Mouse (Mus musculus): ENCODE results near the gene Rpp30. TPM values are rescaled to one million over a fixed set of nuclear protein-coding genes. Genes with fewer than 3 reads are reported as not detected.
A peak's percentile ranks its signal among the peaks of the same experiment; 100 is the strongest.

Gene Rpp30
- 10 to 100 TPM; 12.7 to 16.2 (median 15.0) TPM for total RNA-seq (2022)

DNA sequence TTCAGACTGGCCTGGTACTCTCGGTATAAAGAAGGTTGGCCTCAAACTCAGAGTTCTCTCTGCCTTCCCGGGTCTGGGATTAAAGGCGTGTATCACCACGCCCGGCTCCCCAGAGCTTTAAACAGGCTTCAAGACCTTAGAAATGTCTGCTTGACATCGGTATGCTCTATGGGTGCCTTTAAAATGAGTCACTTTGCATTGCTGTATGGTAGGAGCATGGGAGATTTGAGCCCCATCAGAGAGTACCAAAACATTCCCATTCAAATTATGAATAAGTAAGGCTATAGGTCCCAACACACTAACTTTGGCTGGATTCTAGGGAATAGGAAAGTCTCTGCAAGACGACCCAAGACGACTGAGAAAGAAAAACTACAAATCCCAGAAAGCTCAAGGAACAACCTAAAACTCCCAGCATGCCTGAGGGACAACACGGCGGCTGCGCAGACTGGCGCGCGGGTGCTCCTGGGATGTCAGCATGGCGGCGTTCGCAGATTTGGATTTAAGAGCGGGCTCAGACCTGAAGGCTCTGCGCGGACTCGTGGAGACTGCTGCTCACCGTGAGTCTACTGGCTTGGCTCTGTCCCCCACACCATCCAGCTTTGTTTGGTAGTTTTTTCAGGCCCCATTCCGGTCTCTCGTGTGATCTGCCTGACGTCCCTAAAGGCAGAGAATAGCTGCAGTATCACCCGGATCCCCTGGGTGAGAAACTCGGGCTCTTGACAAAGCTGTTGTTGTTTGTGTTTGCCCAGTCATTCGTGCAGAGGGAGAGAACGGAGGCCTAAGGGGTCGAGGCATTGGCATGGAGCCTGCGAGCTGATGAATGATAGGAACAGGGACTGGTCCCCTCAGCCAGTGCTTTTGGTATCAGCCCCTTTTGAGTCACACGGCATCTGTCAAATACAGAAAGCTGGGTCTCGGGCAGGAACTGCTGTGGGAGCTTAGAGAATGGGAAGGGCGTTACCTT, at the start of gene Rpp30:
Rpp30 (plus strand) TSS at position 455 of the 964 bp plus-strand sequence.
- peak; percentile 85 for DNase-seq (ENCODE audit: low spot score)

- no peak for DNase-seq (ENCODE audit: low spot score)
Observed at GRCm38 (mm10) chr19:36046046-36046445, 37.5 kb upstream of the Rpp30 start.

- no peak for DNase-seq (ENCODE audit: low spot score)
Observed at GRCm38 (mm10) chr19:36056502-36057221, 26.9 kb upstream of the Rpp30 start.

DNA sequence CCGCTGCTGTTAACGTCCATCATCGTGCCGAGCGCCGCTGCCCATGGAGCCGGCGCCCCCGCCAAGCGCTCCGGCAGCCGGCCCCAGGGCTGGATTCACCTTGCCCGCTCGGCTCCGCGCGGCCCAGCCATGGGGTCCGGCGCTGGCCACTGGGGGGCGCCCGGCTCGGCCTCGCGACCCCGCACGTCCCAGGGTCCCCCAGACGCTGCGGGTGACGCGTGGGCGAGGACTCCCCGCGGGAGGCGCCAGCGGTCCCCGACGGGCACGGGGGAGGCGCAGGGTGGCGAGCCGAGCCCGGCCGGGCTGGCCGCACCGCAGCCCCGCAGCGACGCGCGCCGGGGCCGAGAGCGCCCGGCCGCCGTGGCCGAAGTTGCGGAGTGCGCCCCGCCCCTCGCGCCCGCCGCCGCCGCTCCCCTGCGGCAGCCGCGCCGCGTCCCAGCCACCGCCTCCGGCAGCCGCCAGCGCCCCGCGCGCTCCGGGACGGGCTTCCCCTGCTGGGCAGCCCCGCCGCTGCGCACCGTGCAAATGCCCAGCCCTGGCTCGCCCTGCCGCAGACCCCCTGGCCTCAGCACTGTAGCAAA, 26.2 kb upstream of the Rpp30 start, which contains the start of gene Htr7:
Htr7 (minus strand) TSS at position 277 of the 581 bp plus-strand sequence.
- no peak for DNase-seq (ENCODE audit: low spot score)

DNA sequence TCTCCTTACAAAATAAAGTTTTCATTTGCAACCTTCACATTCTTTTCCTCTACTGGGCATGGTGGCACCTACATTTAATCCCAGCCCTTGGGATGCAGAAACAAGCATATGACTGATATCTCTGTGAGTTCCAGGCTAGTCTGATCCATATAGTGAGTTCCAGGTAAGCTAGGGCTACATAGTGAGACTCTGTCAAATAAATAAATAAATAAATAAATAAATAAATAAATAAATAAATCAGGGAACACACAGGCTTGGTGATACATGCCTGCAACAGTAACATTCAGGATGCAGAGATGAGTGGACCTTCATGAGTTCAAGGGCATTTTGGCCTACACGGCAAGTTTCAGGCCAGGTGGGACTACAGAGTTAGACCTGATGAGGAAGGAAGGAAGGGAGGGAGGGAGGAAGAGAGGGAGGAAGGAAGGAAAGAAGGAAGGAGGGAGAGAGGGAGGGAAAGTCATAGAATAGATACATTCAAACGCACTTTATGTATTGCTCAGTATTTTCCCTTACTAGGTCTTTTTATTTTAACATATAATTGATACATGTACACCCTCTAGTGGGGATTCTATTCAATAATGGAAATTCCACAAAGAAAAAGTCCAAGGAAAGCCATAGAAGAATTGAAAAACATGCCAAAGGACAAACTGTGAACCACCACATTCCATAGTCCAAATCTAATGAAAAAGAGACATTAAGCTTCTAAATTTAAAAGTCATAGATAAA, 20.6 kb upstream of the Rpp30 start:
- DNase-seq (ENCODE audit: low spot score): no peak

DNA sequence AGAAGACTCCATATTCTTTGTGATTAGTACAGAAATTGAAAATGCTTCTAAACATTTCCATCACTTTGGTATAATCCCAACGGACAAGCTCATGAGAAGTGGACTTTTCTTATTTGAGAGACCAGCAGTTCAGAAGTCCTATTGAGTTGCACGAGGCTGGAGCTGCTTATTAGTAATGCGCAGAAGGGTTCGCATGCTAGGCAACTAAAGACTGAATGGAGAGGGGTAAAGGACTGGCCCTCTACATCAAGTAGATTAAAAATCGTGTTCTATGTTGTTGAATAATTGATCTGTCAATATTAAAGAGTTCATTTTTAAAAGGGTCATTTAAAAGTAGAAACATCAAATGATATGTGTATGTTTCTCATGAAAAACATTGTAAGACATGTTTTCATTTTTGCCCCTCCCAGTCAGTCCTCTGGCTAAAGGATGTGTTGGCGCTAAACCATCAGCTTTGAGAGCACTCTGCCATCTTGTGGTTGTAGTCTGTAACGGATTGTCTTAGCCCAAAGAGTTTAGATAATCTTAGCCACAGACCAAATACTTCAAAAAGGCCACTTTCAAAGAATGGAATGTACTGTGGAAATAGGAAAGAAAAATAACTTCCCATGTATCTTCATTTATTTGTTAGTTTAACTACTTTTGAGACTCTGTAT, 782 bp upstream of the Rpp30 start:
- DNase-seq (ENCODE audit: low spot score): peak; percentile 55

DNA sequence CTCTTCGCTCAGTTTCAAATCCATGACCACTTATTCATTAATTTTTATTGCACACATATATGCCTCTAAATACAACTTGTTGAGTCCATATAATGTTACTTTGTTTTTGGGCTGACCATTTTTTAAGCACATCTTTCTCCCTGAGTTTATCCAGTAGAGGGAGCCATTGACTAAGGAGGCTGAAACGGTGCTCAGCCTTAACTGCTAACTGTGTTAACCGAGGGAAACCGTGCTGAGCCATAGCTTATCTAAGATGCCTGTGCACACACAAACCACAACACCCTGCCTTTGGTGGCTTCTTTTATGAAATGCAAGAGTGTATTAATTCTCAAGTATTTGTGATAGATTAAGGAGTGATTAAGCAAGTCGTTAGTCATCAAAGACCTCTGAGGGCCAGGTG, 7.3 kb downstream of the Rpp30 start:
- DNase-seq (ENCODE audit: low spot score): peak; percentile 13

GRCm38 (mm10) chr19:36097194-36097593, 13.7 kb downstream of the Rpp30 start:
- DNase-seq (ENCODE audit: low spot score): no peak

DNA sequence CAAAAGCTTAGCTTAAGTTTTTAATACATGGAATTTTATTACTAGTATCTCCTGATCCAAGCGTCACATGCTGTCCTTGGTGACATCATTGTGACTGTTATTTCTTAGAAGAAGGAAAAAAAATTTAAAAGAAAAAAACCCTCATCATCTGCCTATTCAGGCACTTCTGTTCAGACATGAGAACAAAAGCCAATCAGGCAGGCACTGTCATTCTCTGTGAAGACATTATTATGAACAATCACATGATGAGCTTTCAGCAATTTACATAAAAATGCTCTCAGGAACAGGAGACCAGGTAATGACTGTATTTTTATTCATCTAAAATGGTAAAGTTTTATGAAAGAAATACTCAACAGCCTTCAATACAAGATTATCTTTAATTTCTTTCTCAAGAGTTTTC, 14.7 kb downstream of the Rpp30 start:
- DNase-seq (ENCODE audit: low spot score): no peak

DNA sequence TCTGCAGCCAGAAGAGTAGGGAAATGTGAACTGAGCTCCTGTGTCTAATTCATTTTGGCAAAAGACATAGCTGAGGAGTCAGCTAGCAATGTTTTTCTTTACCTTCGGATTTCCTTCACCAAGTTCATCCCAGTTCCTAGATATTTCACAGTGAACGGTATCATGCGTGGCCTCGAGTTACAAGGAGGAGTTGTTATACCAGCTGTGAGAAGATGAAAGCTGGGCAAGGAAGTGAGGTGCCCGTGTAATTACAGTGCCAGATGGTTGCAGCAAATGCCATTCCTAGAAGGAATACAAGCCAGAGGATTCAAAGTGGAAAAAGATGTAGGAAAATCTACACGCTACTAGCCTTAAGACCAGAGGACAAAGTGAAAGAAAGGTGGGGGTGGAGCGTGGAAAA, 15.4 kb downstream of the Rpp30 start:
- DNase-seq (ENCODE audit: low spot score): no peak

DNA sequence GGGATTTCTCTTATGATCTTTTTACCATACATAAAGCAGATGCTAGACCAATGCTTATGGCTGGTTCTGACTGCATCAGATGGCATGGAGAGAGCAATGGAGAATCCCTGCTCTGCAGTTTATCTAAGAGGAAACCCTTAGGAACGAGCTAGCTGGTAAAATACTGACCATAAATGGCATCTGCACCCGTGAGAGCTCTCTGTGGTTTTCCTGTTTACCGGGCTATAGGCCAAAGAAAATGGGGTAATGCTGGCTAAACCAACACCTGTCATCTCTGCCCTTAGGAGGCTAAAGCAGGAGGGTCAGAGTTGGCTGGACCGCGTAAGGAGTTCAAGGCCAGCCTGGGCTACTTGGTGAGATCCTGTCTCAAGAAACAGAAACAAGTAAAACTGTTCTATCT, 20.4 kb downstream of the Rpp30 start:
- DNase-seq (ENCODE audit: low spot score): no peak

GRCm38 (mm10) chr19:36109318-36109944, 25.9 kb downstream of the Rpp30 start:
- DNase-seq (ENCODE audit: low spot score): no peak

- DNase-seq (ENCODE audit: low spot score): no peak
Observed at GRCm38 (mm10) chr19:36110465-36110864, 26.9 kb downstream of the Rpp30 start.

DNA sequence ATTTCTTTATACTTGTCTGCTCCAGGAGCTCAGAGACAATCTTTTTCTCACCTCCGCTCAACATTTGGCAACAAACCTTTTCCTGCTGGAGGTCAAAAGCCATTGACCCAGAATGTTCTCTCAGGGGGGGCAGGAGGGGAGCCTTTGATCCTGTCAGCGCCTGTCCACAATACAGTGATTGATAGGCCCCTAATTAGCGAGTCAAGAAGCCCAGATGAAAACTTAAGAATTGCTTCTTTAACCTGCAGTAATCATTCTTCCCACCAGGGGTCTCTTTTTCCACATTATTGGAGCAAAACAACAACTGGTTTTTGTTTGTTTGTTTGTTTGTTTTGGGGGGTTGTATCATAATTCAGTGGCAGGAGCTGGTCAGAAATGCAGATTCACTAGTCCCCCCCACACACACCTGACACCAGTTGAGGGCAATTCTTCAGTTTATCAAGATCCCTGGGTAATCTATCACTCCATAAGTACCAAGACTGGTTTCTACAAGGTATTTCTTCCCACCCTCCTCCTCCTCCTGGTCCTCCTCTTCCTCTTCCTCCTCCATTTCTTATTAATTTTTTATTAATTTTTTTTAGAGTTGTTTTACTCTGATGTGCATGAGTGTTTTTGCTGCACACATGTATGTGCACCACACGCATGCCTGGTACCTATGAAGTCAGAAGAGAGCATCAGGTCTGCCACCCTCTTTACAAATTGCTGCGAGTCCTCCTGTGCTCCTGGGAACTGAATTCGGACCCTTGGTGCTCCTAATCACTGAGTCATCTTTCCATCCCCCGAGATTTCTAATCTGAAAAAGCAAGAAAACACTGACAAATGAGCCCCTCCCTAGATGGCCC, 27.8 kb downstream of the Rpp30 start:
- no peak for DNase-seq (ENCODE audit: low spot score)

DNA sequence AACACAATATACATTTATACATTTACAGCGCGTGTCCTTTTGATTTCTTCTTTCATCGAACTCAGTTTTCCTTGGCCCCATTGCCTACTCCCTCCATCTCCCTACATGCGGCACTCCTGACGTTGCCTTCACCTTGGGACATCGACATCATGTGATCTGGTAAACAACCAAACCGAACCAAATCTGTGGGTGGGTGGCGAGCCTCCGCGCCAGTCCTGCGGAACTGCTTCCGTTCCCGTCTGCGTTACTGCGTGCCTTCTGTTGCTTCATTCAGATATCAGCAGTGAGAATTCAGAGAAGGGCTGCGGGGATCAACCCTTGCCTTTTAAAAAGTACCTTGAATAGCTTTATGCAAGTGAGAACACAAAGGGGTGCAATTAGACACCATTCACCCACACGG, 28.5 kb downstream of the Rpp30 start:
- DNase-seq (ENCODE audit: low spot score): no peak

DNA sequence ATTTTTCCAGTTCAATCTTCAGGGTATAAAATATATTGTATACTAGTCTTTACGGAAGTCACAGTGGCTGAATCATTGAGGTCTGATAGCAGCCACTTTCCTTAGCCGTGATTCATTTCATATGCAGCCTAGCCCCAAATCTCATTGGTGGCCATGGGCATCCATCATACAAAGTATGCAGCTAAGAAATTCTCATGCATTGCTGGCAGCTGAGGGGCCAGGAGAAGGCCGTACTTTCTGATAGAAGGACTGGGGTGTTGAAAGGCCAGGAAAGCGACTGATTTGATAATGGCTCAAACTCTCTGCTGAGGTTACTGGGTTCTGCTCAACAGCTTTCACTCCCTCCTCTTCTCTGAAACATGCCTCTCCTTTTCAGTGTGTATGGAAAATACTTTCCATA, 32.7 kb downstream of the Rpp30 start:
- DNase-seq (ENCODE audit: low spot score): no peak

DNA sequence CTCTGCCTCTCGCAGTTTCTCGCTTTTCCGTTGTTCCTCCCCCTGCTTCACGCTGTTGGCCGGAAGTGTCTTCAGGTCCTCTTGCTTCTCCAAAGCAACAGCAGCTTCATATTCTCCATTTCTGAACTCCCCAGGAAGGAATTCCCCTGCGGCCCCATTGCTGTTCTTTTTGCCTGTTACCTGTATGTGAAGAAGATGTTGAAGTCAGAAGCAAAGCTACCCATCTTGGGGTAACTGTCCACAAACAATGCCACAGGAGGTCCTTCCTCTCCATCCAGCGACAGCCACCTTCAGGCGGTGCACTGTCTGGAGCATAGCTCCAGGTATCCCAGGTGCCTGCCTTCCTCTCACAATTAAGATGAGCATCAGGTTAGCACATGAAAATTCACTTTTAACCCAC, 35.7 kb downstream of the Rpp30 start:
- DNase-seq (ENCODE audit: low spot score): no peak

DNA sequence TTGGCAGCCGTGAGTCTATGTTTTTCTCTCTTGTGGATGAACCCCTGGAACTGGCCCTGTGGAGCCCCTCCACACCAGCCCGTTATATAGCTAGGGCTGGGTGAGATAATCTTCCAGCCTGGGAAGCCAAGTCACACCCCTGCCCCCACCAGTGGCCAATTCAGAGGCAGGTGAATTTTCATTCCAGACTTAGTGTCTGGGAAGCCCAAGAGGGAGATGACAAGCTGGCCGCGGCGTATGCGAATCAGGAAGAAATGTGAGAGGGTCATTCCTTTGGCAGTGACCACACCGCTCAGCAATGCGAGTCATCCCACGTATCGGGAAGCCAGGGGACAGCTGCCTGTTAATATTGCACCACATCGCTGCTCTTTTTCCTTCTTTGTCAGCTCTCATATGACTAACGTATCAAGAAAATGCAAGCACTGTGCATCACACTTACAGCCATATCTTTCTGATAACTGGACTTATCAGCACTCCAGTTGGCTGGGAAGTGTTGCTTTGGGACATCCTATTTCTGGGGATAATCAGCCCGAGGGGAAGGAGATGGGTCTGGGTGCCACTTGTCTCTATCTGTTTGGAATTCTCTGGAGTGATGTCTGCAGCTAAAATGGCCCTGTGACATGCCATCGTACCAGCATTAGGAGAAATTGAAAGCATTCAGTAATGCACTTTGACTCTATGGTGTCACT, 36.4 kb downstream of the Rpp30 start, which contains the start of gene Ankrd1:
Ankrd1 (minus strand) TSS at position 317 of the 689 bp plus-strand sequence.
- DNase-seq (ENCODE audit: low spot score): peak; percentile 42

DNA sequence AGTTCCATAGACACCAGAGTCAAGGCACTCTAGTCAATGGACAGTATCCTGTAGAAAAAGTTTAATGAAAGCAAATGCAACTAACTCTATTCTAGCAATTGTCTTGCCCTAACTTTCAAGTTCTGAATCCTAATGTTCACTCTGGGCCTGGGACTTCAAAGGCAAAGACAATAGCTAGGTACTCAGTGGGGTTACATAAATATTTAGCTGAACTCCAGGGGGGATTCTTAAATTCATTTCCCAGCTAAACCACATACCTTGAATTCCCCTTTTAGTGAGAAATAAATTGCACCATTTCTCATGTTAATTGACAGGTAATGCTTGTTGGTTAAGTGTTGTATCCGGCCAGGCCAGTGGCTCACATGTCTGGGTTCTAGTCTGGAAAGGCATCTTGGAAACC, 40.7 kb downstream of the Rpp30 start:
- no peak for DNase-seq (ENCODE audit: low spot score)
